Mouse (Mus musculus): ENCODE data around the gene Rps2.

GRCm38 (mm10) chr17:24701251-24701650 lies 16.7 kb upstream of the Rps2 start:
- TF ChIP-seq CTCF (IDR thresholded peaks at IDR 0.05; ENCODE audit: control insufficient read depth, insufficient read depth, insufficient read length), result no peak
- TF ChIP-seq USF1 (IDR thresholded peaks at IDR 0.05; ENCODE audit: low read depth), result no peak
- no peak for TF ChIP-seq MYOD1 (IDR thresholded peaks at IDR 0.05; ENCODE audit: control insufficient read depth, insufficient read length, low read depth)
- no peak for TF ChIP-seq FOSL1 (IDR thresholded peaks at IDR 0.05; ENCODE audit: insufficient read depth, low read length, poor library complexity, severe bottlenecking)
- no peak for TF ChIP-seq MYOG (IDR thresholded peaks at IDR 0.05; ENCODE audit: control insufficient read depth, extremely low read depth, insufficient read length)
- no peak for TF ChIP-seq MAX (IDR thresholded peaks at IDR 0.05)
- TF ChIP-seq CEBPB (IDR thresholded peaks at IDR 0.05; ENCODE audit: low read depth), result no peak

Measured in C2C12 (cell line).